Mouse (Mus musculus) splenic B cell, adult 2 months (primary cell): ENCODE measurements at regions not wholly inside any gene's neighbourhood (a gene's known extent, or its start where the extent isn't known, plus 50 kb on each side); places are given as distances from the start of the nearest gene placed in this dataset.
A peak's percentile ranks its signal among the peaks of the same experiment; 100 is the strongest.

Experiments
- DNase-seq: peaks from one replicate; pipeline ENCODE4 v3.0.0-alpha.2; 2011; ENCODE audit warnings: low read depth, low spot score
- H3K27me3 ChIP-seq: 2 replicates; pipeline ENCODE4 v1.6.1; 2012; ENCODE audit warnings: mild to moderate bottlenecking, low read length, moderate library complexity, mixed read lengths; ENCODE audit not compliant: control insufficient read depth, poor library complexity, insufficient read depth, severe bottlenecking
- H3K36me3 ChIP-seq: 2 replicates; pipeline ENCODE4 v1.6.1; 2012; ENCODE audit warnings: mild to moderate bottlenecking, low read length, moderate library complexity, mixed read lengths; ENCODE audit not compliant: control insufficient read depth, poor library complexity, insufficient read depth, severe bottlenecking

DNA sequence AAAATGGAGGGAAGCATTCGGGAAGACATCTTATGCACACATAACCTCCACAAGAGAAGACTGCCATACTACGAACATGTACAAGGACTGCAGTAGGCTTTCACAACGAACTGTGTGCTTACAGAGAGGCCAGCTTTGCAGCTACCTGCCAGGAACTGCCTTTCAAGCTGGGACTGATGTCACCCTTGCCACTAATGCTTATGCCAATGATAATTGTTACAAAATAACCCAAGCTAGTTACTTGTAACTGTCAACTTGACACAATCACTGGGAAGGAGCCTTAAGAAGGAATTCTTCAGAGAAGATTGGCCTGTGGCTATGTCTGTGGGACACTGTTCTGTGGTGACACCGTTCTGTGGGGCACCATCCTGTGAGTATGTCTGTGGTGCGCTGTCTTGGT lies 85.4 kb upstream of the Pced1b start:
- Histone ChIP-seq H3K36me3 (no peaks in the 10 kb centered on the region), H3K27me3 (no peaks in the 10 kb centered on the region)
- no peak for DNase-seq

DNA sequence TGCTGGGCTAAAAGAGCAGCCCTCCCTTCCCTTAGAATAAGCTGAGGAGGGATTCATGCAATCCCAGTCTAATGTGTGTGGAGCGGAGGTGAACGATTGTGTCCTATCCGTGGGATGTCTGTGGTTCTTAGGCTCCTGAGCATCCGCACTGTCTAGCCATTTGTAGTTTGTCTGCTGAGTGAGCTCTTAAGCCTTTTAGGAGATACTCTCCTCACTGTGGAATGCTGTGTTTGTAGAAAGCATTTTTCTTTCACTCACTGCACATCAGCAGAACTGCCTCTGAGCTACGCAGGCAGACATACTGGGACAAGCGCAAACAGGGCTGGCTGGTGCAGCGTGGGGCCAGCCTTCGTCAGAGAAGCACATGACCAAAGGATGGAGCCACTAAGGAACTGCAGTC lies 94.6 kb upstream of the Pced1b start:
- DNase-seq = no peak
- H3K36me3 ChIP-seq = no peaks in the 10 kb centered on the region
- H3K27me3 ChIP-seq = no peaks in the 10 kb centered on the region

DNA sequence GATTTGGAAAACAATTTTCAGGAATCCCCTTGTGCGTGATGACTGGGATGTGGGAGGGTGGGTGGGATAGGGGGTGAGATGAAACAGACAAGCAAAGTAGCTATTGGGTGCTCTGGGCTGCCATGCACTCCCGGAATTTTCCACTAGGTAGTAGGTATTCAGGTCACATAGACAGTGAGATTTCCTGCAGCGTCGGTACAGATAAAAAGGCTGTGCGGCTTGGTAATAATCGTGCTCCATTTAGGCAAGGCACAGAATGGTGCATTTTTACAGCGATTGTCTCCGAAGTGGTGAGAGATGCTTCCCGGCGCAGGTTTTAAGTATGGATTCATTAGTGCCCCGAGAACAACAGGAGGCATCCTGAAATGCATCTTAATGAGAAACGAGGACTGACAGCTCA lies 95.1 kb upstream of the Pced1b start:
- H3K36me3 ChIP-seq = no peaks in the 10 kb centered on the region
- no peak for DNase-seq
- H3K27me3 ChIP-seq = no peaks in the 10 kb centered on the region

GRCm38 (mm10) chr15:97150983-97151735 lies 95.4 kb upstream of the Slc38a4 start:
- H3K27me3 ChIP-seq = no peaks in the 10 kb centered on the region
- no peak for DNase-seq
- H3K36me3 ChIP-seq = no peaks in the 10 kb centered on the region

- Histone ChIP-seq H3K27me3 (no peaks in the 10 kb centered on the region), H3K36me3 (no peaks in the 10 kb centered on the region)
- DNase-seq = no peak
Measured at GRCm38 (mm10) chr15:97141958-97142357, 86.2 kb upstream of the Slc38a4 start.

- H3K27me3 ChIP-seq = no peaks in the 10 kb centered on the region
- no peaks in the 10 kb centered on the region for H3K36me3 ChIP-seq
- no peak for DNase-seq
Measured at GRCm38 (mm10) chr15:97138265-97138664, 82.5 kb upstream of the Slc38a4 start.

DNA sequence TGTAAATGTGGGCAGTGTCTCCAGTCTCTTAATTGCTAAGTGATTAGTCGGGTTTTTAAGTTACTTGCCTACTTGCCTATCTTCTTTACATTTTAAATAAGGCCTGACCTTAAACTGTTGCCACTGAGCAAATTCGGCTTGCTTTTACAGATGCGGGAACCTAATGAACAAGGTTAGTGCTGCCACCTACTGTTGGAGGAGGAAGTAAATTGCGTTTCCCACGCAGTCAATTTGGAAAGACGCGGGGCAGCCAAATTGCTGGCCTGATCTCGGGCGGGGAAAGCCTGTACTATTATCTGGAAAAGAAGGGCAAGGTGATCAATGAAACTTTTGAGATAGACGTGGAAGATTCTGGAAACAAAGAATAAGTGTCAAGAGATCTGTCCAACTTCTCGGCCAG lies 79.5 kb upstream of the Slc38a4 start:
- no peaks in the 10 kb centered on the region for H3K36me3 ChIP-seq
- H3K27me3 ChIP-seq = no peaks in the 10 kb centered on the region
- DNase-seq = peak; percentile 43

DNA sequence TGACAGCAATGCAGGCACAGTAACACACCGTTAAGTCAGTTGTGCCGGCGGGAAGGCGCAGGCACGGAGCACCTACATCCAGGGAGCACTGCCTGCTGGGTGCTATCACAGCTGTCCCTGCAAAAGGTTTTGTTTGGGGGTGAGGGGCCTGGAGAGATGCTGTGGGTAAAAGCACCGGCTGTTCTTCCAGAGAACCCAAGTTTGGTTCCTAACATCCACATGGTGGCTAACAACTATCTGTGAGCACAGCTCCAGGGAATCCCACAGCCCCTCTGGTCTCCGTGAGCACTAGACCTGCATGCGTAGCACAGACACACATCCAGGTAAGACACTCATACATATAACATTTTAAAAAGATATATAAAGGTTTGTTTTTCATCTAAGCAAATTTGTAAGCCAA lies 72.0 kb upstream of the Slc38a4 start:
- Histone ChIP-seq H3K36me3 (no peaks in the 10 kb centered on the region), H3K27me3 (no peaks in the 10 kb centered on the region)
- no peak for DNase-seq

DNA sequence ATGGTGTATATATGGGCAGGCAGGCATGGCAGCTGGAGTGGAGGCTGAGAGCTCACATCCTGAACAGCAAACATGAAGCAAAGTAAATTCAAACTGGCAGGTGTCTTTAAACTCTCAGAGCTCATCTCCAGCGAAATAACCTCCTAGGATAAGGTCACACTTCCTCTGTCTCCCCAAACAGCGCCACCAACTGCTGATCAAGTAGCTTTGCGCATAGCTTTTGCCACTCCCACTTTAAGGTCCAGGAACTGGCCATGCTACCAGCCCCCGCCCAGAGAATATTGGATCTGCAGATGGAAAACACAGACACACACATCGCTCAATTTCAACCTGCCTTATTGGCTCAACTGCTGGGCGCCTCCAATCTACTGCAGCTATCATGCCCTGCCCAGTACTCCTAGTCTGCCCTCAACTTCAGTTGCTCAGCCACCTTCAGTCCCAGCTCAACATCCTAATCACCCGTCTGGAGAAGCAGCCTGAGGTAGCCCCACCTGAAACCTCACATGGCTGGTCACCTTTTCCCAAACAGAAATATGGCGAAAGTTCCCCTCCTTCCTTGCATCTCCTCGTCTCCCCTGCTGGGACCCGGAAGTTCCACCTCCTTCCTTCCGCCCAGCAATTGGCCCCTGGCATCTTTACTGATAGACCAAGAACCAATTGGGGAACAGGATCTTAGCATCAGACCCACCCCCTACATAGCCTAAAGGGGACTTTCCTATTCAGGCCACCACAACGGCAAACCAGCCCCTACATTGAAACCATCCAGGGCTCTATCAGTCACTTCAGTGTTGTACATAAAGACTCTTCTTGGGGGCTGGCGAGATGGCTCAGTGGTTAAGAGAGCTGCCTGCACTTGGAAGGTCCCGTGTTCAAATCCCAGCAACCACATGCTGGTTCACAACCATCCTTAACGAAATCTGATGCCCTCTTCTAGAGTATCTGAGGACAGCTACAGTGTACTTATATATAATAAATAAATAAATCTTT lies 70.4 kb upstream of the Slc38a4 start:
- Histone ChIP-seq H3K27me3 (no peaks in the 10 kb centered on the region), H3K36me3 (no peaks in the 10 kb centered on the region)
- no peak for DNase-seq

- Histone ChIP-seq H3K36me3 (no peaks in the 10 kb centered on the region), H3K27me3 (no peaks in the 10 kb centered on the region)
- DNase-seq = no peak
Measured at GRCm38 (mm10) chr15:97122263-97122662, 66.5 kb upstream of the Slc38a4 start.

GRCm38 (mm10) chr15:97112452-97113200 lies 56.9 kb upstream of the Slc38a4 start:
- no peaks in the 10 kb centered on the region for H3K27me3 ChIP-seq
- DNase-seq = no peak
- no peaks in the 10 kb centered on the region for H3K36me3 ChIP-seq

DNA sequence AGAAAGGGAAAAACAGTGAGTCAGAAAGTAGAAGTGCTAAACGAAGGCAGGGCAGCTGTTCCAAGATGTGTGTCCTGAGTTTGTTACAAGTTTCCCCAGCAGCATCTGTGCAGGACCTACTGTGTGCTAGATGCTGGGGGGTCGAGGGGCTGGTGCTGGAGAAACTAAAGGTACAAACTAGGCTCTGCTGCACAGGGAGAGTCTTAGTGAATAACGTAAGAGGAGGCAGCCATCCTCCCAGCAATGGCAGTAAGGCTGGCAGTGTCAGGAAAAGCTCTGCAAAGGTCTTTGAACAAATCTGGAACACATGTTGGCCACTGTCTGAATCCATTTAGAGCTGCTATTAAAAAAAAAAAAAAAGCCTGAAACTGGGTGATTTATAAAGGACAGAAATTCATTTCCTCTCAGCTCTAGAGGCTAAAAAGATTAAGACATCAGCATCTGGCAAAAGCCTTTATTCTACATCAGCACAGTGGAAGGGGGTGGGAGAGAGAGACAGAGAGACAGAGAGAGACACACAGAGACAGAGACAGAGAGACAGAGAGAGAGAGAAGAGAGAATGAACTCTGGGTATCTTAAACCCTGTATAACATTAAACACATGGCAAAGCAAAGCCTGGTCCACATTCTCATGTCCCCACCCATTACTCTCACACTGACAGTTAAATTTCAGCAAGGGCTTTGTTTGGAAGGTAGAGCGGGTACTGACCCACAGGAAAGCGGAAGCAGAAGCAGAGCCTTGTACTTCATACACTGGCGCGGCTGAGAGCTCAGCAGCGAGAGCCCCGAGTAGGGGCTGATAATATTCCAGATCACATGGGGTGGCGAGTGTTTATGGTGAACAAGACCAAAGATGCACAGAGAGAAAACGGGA lies 55.8 kb upstream of the Slc38a4 start:
- no peaks in the 10 kb centered on the region for H3K36me3 ChIP-seq
- no peak for DNase-seq
- H3K27me3 ChIP-seq = no peaks in the 10 kb centered on the region; the same call in 1 of the 2 replicates

GRCm38 (mm10) chr15:97107779-97108178 lies 52.0 kb upstream of the Slc38a4 start:
- H3K27me3 ChIP-seq = no peaks in the 10 kb centered on the region; the same call in 1 of the 2 replicates
- no peak for DNase-seq
- no peaks in the 10 kb centered on the region for H3K36me3 ChIP-seq

- Histone ChIP-seq H3K36me3 (no peaks in the 10 kb centered on the region), H3K27me3 (no peaks in the 10 kb centered on the region; the same call in 1 of the 2 replicates)
- no peak for DNase-seq
Measured at GRCm38 (mm10) chr15:97106556-97106955, 50.8 kb upstream of the Slc38a4 start.
